Mouse (Mus musculus) kidney, adult 2 months (tissue): ENCODE data around the gene Pisd.

Source experiments
- CTCF ChIP-seq: fragments of 200-500 bp; conservative IDR thresholded peaks from 2 replicates; pipeline ENCODE4 v1.5.1; 2011; ENCODE audit warnings: low read depth, mild to moderate bottlenecking, control low read depth, low read length, moderate library complexity, mixed read lengths; ENCODE audit not compliant: insufficient read depth, insufficient read length
- POLR2A ChIP-seq: fragments of 200-500 bp; IDR thresholded peaks from one replicate; pipeline ENCODE4 v1.6.1; 2011; ENCODE audit warnings: low read depth, low read length, control low read depth

- TF ChIP-seq CTCF = no peak
- no peak for TF ChIP-seq POLR2A
These were observed 92.0 kb downstream of the Pisd start for GRCm38 (mm10) chr5:32693411-32693810.
